Mouse (Mus musculus): ENCODE data around the gene H2-T3. TPM values are rescaled to one million over a fixed set of nuclear protein-coding genes. Genes with fewer than 3 reads are reported as not detected.

The H2-T3 gene
- polyA plus RNA-seq, 1 experiment from 2014 or later, result 0.97 TPM

GRCm38 (mm10) chr17:36218594-36219155 lies 28.6 kb upstream of the H2-T3 start:
- Histone ChIP-seq H3K27me3 (ENCODE audit: control insufficient read depth, insufficient read depth, low read length) (peaks cover 43% of the 10 kb centered on the region), H3K4me1 (ENCODE audit: control insufficient read depth, insufficient read depth, low read length) (no peaks in the 10 kb centered on the region; the same call in 1 of the 2 replicates), H3K27ac (ENCODE audit: low read length) (no peak overlapping the region), H3K4me2 (ENCODE audit: low read depth, low read length) (no peak overlapping the region), H3K36me3 (ENCODE audit: control insufficient read depth, insufficient read depth) (no peaks in the 10 kb centered on the region), H3K9ac (ENCODE audit: low read length) (no peak overlapping the region), H3K9me3 (replicated peaks; ENCODE audit: control insufficient read depth, low read length) (no peaks in the 10 kb centered on the region), H3K4me3 (ENCODE audit: low read length) (no peak overlapping the region)
- no peak for ATAC-seq (replicated peaks; ENCODE audit: extremely low read depth, insufficient read depth, low FRiP score)
- WGBS, result 53% methylated on average over 5 of the region's 5 CpGs

- 4% methylated on average over 20 of the region's 20 CpGs for WGBS
- H3K4me3 ChIP-seq (ENCODE audit: low read length), result peak overlapping the region; percentile 1; the same call in 1 of the 2 replicates
- no peak overlapping the region for H3K9ac ChIP-seq (ENCODE audit: low read length)
- H3K4me2 ChIP-seq (ENCODE audit: low read depth, low read length), result peak overlapping the region; percentile 18; the same call in 1 of the 2 replicates
- H3K27ac ChIP-seq (ENCODE audit: low read length), result no peak overlapping the region
- H3K4me1 ChIP-seq (ENCODE audit: control insufficient read depth, insufficient read depth, low read length), result no peaks in the 10 kb centered on the region; the same call in 1 of the 2 replicates
- H3K36me3 ChIP-seq (ENCODE audit: control insufficient read depth, insufficient read depth), result no peaks in the 10 kb centered on the region
- ATAC-seq (replicated peaks; ENCODE audit: extremely low read depth, insufficient read depth, low FRiP score), result no peak
- H3K27me3 ChIP-seq (ENCODE audit: control insufficient read depth, insufficient read depth, low read length), result peaks cover 51% of the 10 kb centered on the region
- no peaks in the 10 kb centered on the region for H3K9me3 ChIP-seq (replicated peaks; ENCODE audit: control insufficient read depth, low read length)
These were observed 25.5 kb upstream of the H2-T3 start for GRCm38 (mm10) chr17:36215586-36215985.

GRCm38 (mm10) chr17:36206846-36207245 lies 16.8 kb upstream of the H2-T3 start:
- Histone ChIP-seq H3K4me1 (ENCODE audit: control insufficient read depth, insufficient read depth, low read length) (0 out of 2 replicates have a peak, but pooled peaks cover 3% of the 10 kb centered on the region), H3K9me3 (replicated peaks; ENCODE audit: control insufficient read depth, low read length) (no peaks in the 10 kb centered on the region), H3K27me3 (ENCODE audit: control insufficient read depth, insufficient read depth, low read length) (peaks cover 25% of the 10 kb centered on the region), H3K27ac (ENCODE audit: low read length) (no peak overlapping the region), H3K36me3 (ENCODE audit: control insufficient read depth, insufficient read depth) (no peaks in the 10 kb centered on the region), H3K4me3 (ENCODE audit: low read length) (no peak overlapping the region), H3K4me2 (ENCODE audit: low read depth, low read length) (no peak overlapping the region), H3K9ac (ENCODE audit: low read length) (no peak overlapping the region)
- ATAC-seq (replicated peaks; ENCODE audit: extremely low read depth, insufficient read depth, low FRiP score), result no peak

- WGBS, result 2% methylated on average over 40 of the region's 41 CpGs
- Histone ChIP-seq H3K4me3 (ENCODE audit: low read length) (peak overlapping the region; percentile 59), H3K4me2 (ENCODE audit: low read depth, low read length) (peak overlapping the region; percentile 66), H3K4me1 (ENCODE audit: control insufficient read depth, insufficient read depth, low read length) (0 out of 2 replicates have a peak, but pooled peaks cover 3% of the 10 kb centered on the region), H3K27me3 (ENCODE audit: control insufficient read depth, insufficient read depth, low read length) (peaks cover 28% of the 10 kb centered on the region), H3K9ac (ENCODE audit: low read length) (peak overlapping the region; percentile 30), H3K27ac (ENCODE audit: low read length) (no peak overlapping the region), H3K36me3 (ENCODE audit: control insufficient read depth, insufficient read depth) (no peaks in the 10 kb centered on the region), H3K9me3 (replicated peaks; ENCODE audit: control insufficient read depth, low read length) (no peaks in the 10 kb centered on the region)
- ATAC-seq (replicated peaks; ENCODE audit: extremely low read depth, insufficient read depth, low FRiP score), result 0 out of 2 replicates have a peak, but pooled peaks have one; percentile 6
These were observed 15.8 kb upstream of the H2-T3 start for GRCm38 (mm10) chr17:36205862-36206261.

GRCm38 (mm10) chr17:36205456-36205855 lies 15.4 kb upstream of the H2-T3 start:
- Histone ChIP-seq H3K9ac (ENCODE audit: low read length) (peak overlapping the region; percentile 30), H3K27ac (ENCODE audit: low read length) (no peak overlapping the region), H3K4me3 (ENCODE audit: low read length) (peak overlapping the region; percentile 59), H3K36me3 (ENCODE audit: control insufficient read depth, insufficient read depth) (no peaks in the 10 kb centered on the region), H3K4me1 (ENCODE audit: control insufficient read depth, insufficient read depth, low read length) (0 out of 2 replicates have a peak, but pooled peaks cover 3% of the 10 kb centered on the region), H3K27me3 (ENCODE audit: control insufficient read depth, insufficient read depth, low read length) (peaks cover 28% of the 10 kb centered on the region), H3K9me3 (replicated peaks; ENCODE audit: control insufficient read depth, low read length) (no peaks in the 10 kb centered on the region), H3K4me2 (ENCODE audit: low read depth, low read length) (peak overlapping the region; percentile 66)
- under 1% methylated on average over 15 of the region's 15 CpGs for WGBS
- 0 out of 2 replicates have a peak, but pooled peaks have one; percentile 23 for ATAC-seq (replicated peaks; ENCODE audit: extremely low read depth, insufficient read depth, low FRiP score)

GRCm38 (mm10) chr17:36201851-36202250 lies 11.8 kb upstream of the H2-T3 start:
- no peak for ATAC-seq (replicated peaks; ENCODE audit: extremely low read depth, insufficient read depth, low FRiP score)
- Histone ChIP-seq H3K27ac (ENCODE audit: low read length) (no peak overlapping the region), H3K9ac (ENCODE audit: low read length) (no peak overlapping the region), H3K4me1 (ENCODE audit: control insufficient read depth, insufficient read depth, low read length) (0 out of 2 replicates have a peak, but pooled peaks cover 3% of the 10 kb centered on the region), H3K9me3 (replicated peaks; ENCODE audit: control insufficient read depth, low read length) (no peaks in the 10 kb centered on the region), H3K4me2 (ENCODE audit: low read depth, low read length) (no peak overlapping the region), H3K27me3 (ENCODE audit: control insufficient read depth, insufficient read depth, low read length) (peaks cover 25% of the 10 kb centered on the region), H3K4me3 (ENCODE audit: low read length) (no peak overlapping the region), H3K36me3 (ENCODE audit: control insufficient read depth, insufficient read depth) (no peaks in the 10 kb centered on the region)
- 86% methylated on average over 2 of the region's 2 CpGs for WGBS

- Histone ChIP-seq H3K4me2 (ENCODE audit: low read depth, low read length) (no peak overlapping the region), H3K27me3 (ENCODE audit: control insufficient read depth, insufficient read depth, low read length) (peaks cover 14% of the 10 kb centered on the region), H3K27ac (ENCODE audit: low read length) (no peak overlapping the region), H3K9ac (ENCODE audit: low read length) (no peak overlapping the region), H3K9me3 (replicated peaks; ENCODE audit: control insufficient read depth, low read length) (no peaks in the 10 kb centered on the region), H3K4me3 (ENCODE audit: low read length) (no peak overlapping the region), H3K36me3 (ENCODE audit: control insufficient read depth, insufficient read depth) (no peaks in the 10 kb centered on the region), H3K4me1 (ENCODE audit: control insufficient read depth, insufficient read depth, low read length) (no peaks in the 10 kb centered on the region)
- ATAC-seq (replicated peaks; ENCODE audit: extremely low read depth, insufficient read depth, low FRiP score), result peak; percentile 31; the same call in 1 of the 2 replicates
- WGBS, result 9% methylated on average over 5 of the region's 5 CpGs
These were observed 8.2 kb upstream of the H2-T3 start for GRCm38 (mm10) chr17:36198317-36198716.

- H3K4me1 ChIP-seq (ENCODE audit: control insufficient read depth, insufficient read depth, low read length), result no peaks in the 10 kb centered on the region
- no peaks in the 10 kb centered on the region for H3K9me3 ChIP-seq (replicated peaks; ENCODE audit: control insufficient read depth, low read length)
- WGBS, result 57% methylated on average over 6 of the region's 6 CpGs
- no peak overlapping the region for H3K9ac ChIP-seq (ENCODE audit: low read length)
- H3K36me3 ChIP-seq (ENCODE audit: control insufficient read depth, insufficient read depth), result no peaks in the 10 kb centered on the region
- H3K4me3 ChIP-seq (ENCODE audit: low read length), result no peak overlapping the region
- peaks cover 19% of the 10 kb centered on the region for H3K27me3 ChIP-seq (ENCODE audit: control insufficient read depth, insufficient read depth, low read length)
- no peak overlapping the region for H3K4me2 ChIP-seq (ENCODE audit: low read depth, low read length)
- H3K27ac ChIP-seq (ENCODE audit: low read length), result no peak overlapping the region
- ATAC-seq (replicated peaks; ENCODE audit: extremely low read depth, insufficient read depth, low FRiP score), result no peak
These were observed 4.4 kb upstream of the H2-T3 start for GRCm38 (mm10) chr17:36194471-36194870.

GRCm38 (mm10) chr17:36193546-36194141 lies 3.6 kb upstream of the H2-T3 start:
- peak; percentile 43 for ATAC-seq (replicated peaks; ENCODE audit: extremely low read depth, insufficient read depth, low FRiP score)
- 29% methylated on average over 8 of the region's 8 CpGs for WGBS
- peaks cover 25% of the 10 kb centered on the region for H3K27me3 ChIP-seq (ENCODE audit: control insufficient read depth, insufficient read depth, low read length)

More at GRCm38 (mm10) chr17:36193546-36194141, 3.6 kb upstream of the H2-T3 start:
- no peak overlapping the region for H3K4me2 ChIP-seq (ENCODE audit: low read depth, low read length)
- H3K27ac ChIP-seq (ENCODE audit: low read length), result no peak overlapping the region
- no peak overlapping the region for H3K4me3 ChIP-seq (ENCODE audit: low read length)
- no peaks in the 10 kb centered on the region for H3K9me3 ChIP-seq (replicated peaks; ENCODE audit: control insufficient read depth, low read length)
- no peaks in the 10 kb centered on the region for H3K36me3 ChIP-seq (ENCODE audit: control insufficient read depth, insufficient read depth)
- H3K4me1 ChIP-seq (ENCODE audit: control insufficient read depth, insufficient read depth, low read length), result no peaks in the 10 kb centered on the region
- H3K9ac ChIP-seq (ENCODE audit: low read length), result no peak overlapping the region

All from heart, embryonic 16.5 days (tissue).